Mouse (Mus musculus) liver, embryonic 12.5 days (tissue): Measurements from ENCODE around the gene Pola1. TPM values are rescaled to one million over a fixed set of nuclear protein-coding genes. Genes with fewer than 3 reads are reported as not detected.

Source experiments
- ATAC-seq: fragments of 200-750 bp; cut with Nextera tagmentation; 2 replicates; pipeline ENCODE4 v1.8.0; 2017; ENCODE audit warnings: moderate number of reproducible peaks, mild to moderate bottlenecking, moderate library complexity
- H3K27ac ChIP-seq: fragments of 300-500 bp; sonication (generic); 2 replicates; pipeline ENCODE4 v1.5.1; 2016; ENCODE audit warnings: mild to moderate bottlenecking
- H3K27me3 ChIP-seq: fragments of 300-500 bp; sonication (generic); replicated peaks from 2 replicates; pipeline ENCODE4 v1.6.1; 2016; ENCODE audit warnings: mild to moderate bottlenecking, moderate library complexity
- H3K36me3 ChIP-seq: fragments of 300-500 bp; sonication (generic); 2 replicates; pipeline ENCODE4 v1.6.1; 2016; ENCODE audit warnings: mild to moderate bottlenecking, moderate library complexity
- H3K4me1 ChIP-seq: fragments of 300-500 bp; sonication (generic); 2 replicates; pipeline ENCODE4 v1.6.1; 2016
- H3K4me2 ChIP-seq: fragments of 300-500 bp; sonication (generic); 2 replicates; pipeline ENCODE4 v1.6.1; 2016; ENCODE audit warnings: mild to moderate bottlenecking, moderate library complexity
- H3K4me3 ChIP-seq: fragments of 300-500 bp; sonication (generic); 2 replicates; pipeline ENCODE4 v1.5.1; 2016; ENCODE audit warnings: mild to moderate bottlenecking, moderate library complexity
- H3K9ac ChIP-seq: fragments of 300-500 bp; sonication (generic); 2 replicates; pipeline ENCODE4 v1.6.1; 2016; ENCODE audit warnings: mild to moderate bottlenecking, moderate library complexity
- H3K9me3 ChIP-seq: fragments of 300-500 bp; sonication (generic); replicated peaks from 2 replicates; pipeline ENCODE4 v1.6.1; 2016; ENCODE audit warnings: mild to moderate bottlenecking, moderate library complexity
- WGBS: fragments of 180-500 bp; shearing (Covaris S2); methylation state at CpG from one replicate; pipeline ENCODE4 v1.1.7; 2016; ENCODE audit not compliant: insufficient replicate concordance; 5-methylcytosine and 5-hydroxymethylcytosine counted together
- polyA plus RNA-seq: library from polyadenylated mRNA; unstranded; fragments of >200 nt; fragmentation: Nextera tagmentation; extraction: Ambion mirVana; gene quantifications from 2 replicates; pipeline ENCODE4 v1.2.1, GENCODE M21; 2016

Gene Pola1
- polyA plus RNA-seq, result 23.1 and 23.3 TPM in 2 replicates

DNA sequence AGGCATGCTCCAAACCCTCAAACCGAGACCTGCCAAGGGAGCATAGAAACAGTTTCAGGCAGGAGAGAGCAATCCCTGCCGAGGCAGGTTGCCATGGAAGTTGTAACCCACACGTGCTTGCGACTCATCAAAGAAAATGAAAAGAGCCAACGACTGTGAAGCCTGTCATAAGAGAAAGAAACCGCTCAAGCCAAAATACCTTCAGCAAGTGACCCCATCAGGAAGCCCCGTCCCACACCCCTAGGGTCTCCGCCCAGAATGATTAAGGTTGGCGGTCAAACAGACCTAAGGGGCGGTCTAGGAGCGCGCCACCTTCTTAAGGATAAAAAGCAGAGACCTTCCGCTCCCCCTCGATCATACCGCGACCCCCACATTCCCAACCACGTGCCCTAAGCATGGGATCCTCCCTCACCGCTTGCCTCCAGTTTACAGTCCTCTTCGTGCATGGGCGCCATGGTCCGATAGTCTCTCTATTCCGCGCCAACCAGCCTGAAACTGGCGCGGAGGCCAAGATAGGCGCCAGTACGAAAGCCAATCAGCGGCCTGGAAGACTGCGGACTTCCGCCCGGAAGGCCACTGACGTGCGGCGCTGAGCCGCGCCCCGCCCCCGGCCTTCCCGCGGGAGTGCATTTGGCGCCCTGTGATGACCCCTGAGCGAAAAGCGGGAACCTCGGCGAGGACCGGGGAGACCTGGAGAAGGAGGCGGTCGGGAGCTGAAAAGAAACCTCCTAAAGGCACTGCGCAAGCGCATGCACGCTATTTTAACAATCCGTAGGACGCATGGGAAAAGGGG is at the start of gene Pola1:
TSS of gene Pola1 (minus strand) at position 499 of the 793 bp plus-strand sequence.
- H3K27ac ChIP-seq, result peak within 1 kb of the TSS; percentile 69
- 0 out of 2 replicates have a peak, but pooled peaks cover 7% of the 10 kb centered on the region for H3K27me3 ChIP-seq
- peak; percentile 96 for ATAC-seq
- 9% methylated on average over 53 of the region's 53 CpGs for WGBS
- peak within 1 kb of the TSS; percentile 70 for H3K4me2 ChIP-seq
- peak within 1 kb of the TSS; percentile 72 for H3K9ac ChIP-seq
- no peaks in the 10 kb centered on the region for H3K36me3 ChIP-seq
- peaks cover 15% of the 10 kb centered on the region for H3K4me1 ChIP-seq
- H3K4me3 ChIP-seq, result peak within 1 kb of the TSS; percentile 64
- no peaks in the 10 kb centered on the region for H3K9me3 ChIP-seq

DNA sequence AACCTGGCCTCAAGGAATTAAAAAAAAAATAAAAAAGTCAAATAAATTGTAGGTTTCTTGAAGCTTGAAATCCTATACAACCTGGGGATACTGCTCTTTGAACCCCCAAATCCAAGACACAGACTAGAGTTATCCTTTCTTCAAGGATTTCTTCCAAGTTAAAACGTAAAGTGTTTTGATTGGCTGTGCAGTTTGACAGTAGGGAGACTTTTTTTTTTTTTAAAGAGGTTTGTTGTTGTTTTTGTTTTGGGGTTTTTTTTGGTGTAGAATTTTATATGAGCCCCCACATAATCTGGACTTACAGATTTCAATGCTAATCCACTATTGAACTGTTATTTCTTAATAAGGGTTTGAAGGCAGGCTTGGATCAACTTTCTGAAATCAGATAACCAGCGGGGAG is 44.3 kb upstream of the Pola1 start:
- Histone ChIP-seq H3K9me3 (no peaks in the 10 kb centered on the region), H3K27ac (peak overlapping the region; percentile 96), H3K9ac (peak overlapping the region; percentile 70), H3K36me3 (no peaks in the 10 kb centered on the region), H3K4me3 (peak overlapping the region; percentile 62), H3K27me3 (0 out of 2 replicates have a peak, but pooled peaks cover 3% of the 10 kb centered on the region), H3K4me1 (peaks cover 19% of the 10 kb centered on the region), H3K4me2 (peak overlapping the region; percentile 65)
- no peak for ATAC-seq
- 45% methylated on average over 2 of the region's 2 CpGs for WGBS

DNA sequence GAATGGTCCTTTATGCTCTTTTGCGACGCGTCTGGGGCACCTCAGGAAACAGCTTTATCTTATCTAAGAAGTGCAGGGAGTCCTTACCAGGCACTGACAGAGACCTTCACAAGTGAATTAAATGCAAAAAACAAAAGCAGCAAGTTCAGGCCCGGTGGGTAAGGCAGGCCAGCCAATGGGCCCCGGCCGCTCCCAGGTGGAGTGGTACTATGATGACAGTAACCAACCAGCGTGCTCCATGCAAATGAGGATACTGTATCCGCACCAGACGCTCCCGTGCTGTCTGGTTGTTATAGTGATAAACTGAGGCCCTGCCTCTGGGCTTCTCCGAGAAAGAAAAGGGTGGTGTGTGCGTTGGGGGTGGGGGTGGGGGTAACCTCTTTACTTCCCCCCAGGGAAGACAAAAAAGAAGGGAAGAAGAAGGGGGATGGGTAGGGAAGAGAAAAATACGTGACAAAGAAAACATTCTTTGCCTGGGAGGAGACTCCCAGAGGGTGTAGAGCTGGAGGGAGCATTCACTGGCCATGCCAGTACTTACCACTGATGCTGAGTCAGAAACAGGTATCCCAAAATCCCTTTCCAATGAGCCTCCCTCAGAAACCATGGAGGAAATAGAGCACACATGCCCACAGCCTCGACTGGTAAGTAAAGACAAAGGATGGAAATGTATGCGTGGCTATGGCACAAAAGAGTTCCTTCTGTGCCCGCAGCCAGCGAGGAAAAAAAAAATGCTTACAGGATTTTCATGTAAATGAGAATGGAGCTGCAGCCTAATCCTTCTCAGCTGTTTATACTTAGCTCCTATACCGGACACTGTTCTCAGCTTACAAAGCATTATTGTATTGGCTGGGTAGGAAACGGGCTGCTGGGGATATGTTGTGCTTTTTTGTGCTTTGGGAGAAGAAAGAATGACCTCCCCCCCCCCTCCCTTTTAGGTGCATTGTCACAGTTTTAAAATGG is 43.2 kb upstream of the Pola1 start:
- H3K4me1 ChIP-seq, result peaks cover 16% of the 10 kb centered on the region
- peak overlapping the region; percentile 70 for H3K9ac ChIP-seq
- peak overlapping the region; percentile 65 for H3K4me2 ChIP-seq
- H3K27me3 ChIP-seq, result 0 out of 2 replicates have a peak, but pooled peaks cover 3% of the 10 kb centered on the region
- no peaks in the 10 kb centered on the region for H3K36me3 ChIP-seq
- H3K9me3 ChIP-seq, result no peaks in the 10 kb centered on the region
- peak; percentile 100 for ATAC-seq
- peak overlapping the region; percentile 62 for H3K4me3 ChIP-seq
- 7% methylated on average over 19 of the region's 19 CpGs for WGBS
- peak overlapping the region; percentile 96 for H3K27ac ChIP-seq

DNA sequence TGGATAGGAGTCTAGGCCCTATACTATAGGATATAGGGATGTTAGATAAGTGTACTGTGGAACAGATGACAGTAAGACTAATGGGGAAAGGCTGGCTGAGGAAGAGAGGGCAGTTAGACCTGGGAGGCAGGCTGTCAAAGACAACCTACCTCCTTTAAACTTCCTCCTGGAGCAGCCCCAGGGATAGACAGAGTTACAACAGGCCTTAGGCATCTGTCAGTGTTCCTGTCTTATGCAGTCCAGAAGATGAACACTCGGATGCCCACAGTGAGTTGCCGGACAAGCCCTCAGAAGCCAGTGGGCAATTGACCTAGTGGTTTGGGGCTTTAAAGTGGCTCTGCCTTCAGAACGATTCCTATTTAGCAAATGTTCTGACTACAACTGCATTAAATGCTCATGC is 42.5 kb upstream of the Pola1 start:
- H3K36me3 ChIP-seq, result no peaks in the 10 kb centered on the region
- WGBS, result 43% methylated on average over 3 of the region's 3 CpGs
- H3K27ac ChIP-seq, result peak overlapping the region; percentile 96
- peak overlapping the region; percentile 55; the same call in 1 of the 2 replicates for H3K9ac ChIP-seq
- H3K4me2 ChIP-seq, result peak overlapping the region; percentile 65
- H3K27me3 ChIP-seq, result 0 out of 2 replicates have a peak, but pooled peaks cover 3% of the 10 kb centered on the region
- peak; percentile 21 for ATAC-seq
- H3K4me1 ChIP-seq, result peaks cover 16% of the 10 kb centered on the region
- H3K4me3 ChIP-seq, result peak overlapping the region; percentile 37
- no peaks in the 10 kb centered on the region for H3K9me3 ChIP-seq

DNA sequence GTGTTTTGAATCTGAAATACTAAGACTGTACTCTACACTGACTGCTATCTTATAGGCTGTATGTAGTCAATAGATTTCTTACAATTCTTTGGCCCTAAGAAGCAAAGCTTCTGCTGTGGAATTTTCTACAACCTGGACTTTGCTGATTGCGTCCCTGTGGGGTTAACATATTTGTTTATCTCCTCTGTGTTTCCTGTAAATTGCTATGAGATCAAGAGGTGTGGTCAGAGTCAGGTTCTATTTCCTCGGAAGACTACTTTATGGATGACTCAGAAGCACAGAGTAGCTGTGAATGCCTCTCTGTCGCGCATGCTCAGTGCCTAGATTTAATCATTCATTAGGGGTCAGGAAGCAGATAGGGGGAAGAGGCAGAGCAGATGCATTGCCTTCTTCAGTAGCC is 32.8 kb upstream of the Pola1 start:
- Histone ChIP-seq H3K9ac (no peak overlapping the region), H3K27ac (0 out of 2 replicates have a peak overlapping the region, but pooled peaks have one; percentile 20), H3K4me1 (peaks cover 16% of the 10 kb centered on the region), H3K36me3 (no peaks in the 10 kb centered on the region), H3K27me3 (no peaks in the 10 kb centered on the region), H3K4me3 (no peak overlapping the region), H3K4me2 (no peak overlapping the region), H3K9me3 (no peaks in the 10 kb centered on the region)
- 30% methylated on average over 4 of the region's 4 CpGs for WGBS
- ATAC-seq, result peak; percentile 74

DNA sequence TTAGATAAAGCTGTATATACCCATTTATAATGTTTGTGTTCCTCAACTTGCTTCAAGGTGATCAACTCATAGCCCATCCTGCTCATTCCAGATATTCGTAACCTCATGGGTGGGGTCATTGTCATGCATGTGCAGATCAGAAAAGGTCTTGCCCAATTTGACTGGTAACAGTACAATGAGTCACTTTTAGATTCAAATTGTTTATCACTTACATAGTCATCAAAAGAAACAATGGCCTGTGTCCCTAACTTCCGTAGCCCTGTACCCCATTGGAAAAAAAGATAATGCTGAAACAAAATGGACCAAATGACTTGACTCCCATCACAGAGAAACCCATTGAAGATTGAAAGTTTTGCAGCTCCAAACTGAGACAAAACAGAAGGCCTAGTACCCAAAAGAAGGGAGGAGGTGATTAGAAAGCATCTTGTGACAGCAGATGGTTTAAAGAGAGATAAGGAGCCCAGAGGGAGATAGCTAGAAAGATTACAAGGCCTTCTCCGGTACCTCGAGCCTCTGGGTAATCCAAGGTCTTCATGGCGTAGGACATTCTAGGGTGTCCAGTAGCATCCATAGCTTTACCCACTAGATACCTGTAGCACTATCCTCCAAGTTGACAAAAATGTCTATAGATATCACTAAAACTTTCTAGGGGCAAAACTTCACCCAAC is 32.1 kb upstream of the Pola1 start:
- ATAC-seq, result 0 out of 2 replicates have a peak, but pooled peaks have one; percentile 32
- peak overlapping the region; percentile 45; the same call in 1 of the 2 replicates for H3K27ac ChIP-seq

DNA sequence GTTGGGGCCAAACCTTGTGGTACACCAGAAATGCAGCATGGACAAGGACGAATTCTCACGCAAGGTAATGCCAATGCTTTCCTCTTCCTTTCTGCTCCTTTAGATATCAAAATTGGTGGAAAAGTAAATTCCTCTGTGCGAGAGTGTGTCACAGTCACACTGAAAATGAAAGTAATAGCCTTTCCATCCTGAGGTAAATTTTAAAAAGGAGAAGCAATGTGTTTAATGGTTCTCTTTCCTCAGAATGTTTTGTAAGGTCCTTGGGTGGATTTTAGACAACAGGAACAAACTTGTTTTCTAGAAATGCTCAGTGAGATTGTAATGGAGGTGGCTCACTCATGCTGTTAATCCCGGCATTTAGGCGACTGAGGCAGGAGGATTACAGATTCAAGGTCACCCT is 23.2 kb upstream of the Pola1 start:
- H3K36me3 ChIP-seq, result no peaks in the 10 kb centered on the region
- ATAC-seq, result no peak
- WGBS, result 67% methylated on average over 5 of the region's 5 CpGs
- no peak overlapping the region for H3K4me2 ChIP-seq
- H3K4me1 ChIP-seq, result no peaks in the 10 kb centered on the region
- H3K9me3 ChIP-seq, result no peaks in the 10 kb centered on the region
- H3K27ac ChIP-seq, result no peak overlapping the region
- no peak overlapping the region for H3K4me3 ChIP-seq
- H3K27me3 ChIP-seq, result no peaks in the 10 kb centered on the region; the same call in 1 of the 2 replicates
- no peak overlapping the region for H3K9ac ChIP-seq

More for the DNA sequence above, 32.1 kb upstream of the Pola1 start:
- H3K9me3 ChIP-seq, result no peaks in the 10 kb centered on the region
- H3K4me2 ChIP-seq, result no peak overlapping the region
- no peak overlapping the region for H3K4me3 ChIP-seq
- no peaks in the 10 kb centered on the region for H3K36me3 ChIP-seq
- H3K27me3 ChIP-seq, result no peaks in the 10 kb centered on the region
- H3K9ac ChIP-seq, result no peak overlapping the region
- WGBS, result 49% methylated on average over 5 of the region's 5 CpGs
- peaks cover 16% of the 10 kb centered on the region for H3K4me1 ChIP-seq

DNA sequence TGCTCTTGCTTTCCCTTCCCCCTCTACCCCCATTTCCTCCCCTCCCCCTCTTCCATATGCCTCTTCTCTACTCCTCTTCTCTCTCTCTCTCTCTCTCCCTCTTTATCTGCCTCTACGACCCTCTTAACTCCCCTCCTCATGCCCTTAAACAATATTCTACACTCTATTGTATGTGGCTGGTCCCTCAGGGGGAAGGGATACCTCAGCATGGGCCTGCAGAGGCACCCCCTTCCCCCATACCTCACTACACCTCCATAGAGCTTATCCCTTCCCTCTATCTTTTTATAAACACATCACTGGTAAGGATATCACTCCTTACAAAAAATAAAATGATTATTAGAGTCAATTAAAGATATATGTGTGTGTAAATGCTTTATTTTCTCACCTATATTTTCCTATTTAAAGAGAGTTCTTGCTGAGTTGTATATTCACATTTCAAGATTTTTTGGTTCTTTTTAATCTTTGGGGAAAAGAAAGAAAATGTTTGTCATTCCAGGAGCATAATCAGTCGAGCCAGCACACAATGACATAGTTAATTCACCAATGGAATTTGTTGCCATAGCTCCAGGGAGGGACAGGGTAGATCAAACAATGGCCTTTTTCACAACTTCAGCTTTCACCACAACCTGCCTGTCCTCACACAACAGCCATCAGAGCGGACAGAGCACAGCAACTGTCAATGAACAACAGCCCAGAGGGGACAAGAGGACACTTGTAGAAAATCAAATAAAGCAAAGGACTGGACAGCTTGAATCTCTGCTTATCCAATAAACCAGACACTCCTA is 22.5 kb upstream of the Pola1 start, which contains the start of gene Pcyt1b:
TSS of gene Pcyt1b (plus strand) at position 646 of the 785 bp plus-strand sequence.
- H3K9me3 ChIP-seq, result no peaks in the 10 kb centered on the region
- no peaks in the 10 kb centered on the region for H3K4me1 ChIP-seq
- no peak within 1 kb of the TSS for H3K27ac ChIP-seq
- H3K36me3 ChIP-seq, result no peaks in the 10 kb centered on the region
- no peak within 1 kb of the TSS for H3K4me3 ChIP-seq
- no peak within 1 kb of the TSS for H3K9ac ChIP-seq
- ATAC-seq, result no peak
- no peaks in the 10 kb centered on the region; the same call in 1 of the 2 replicates for H3K27me3 ChIP-seq
- WGBS, result 31% methylated on average over 3 of the region's 3 CpGs
- no peak within 1 kb of the TSS for H3K4me2 ChIP-seq

DNA sequence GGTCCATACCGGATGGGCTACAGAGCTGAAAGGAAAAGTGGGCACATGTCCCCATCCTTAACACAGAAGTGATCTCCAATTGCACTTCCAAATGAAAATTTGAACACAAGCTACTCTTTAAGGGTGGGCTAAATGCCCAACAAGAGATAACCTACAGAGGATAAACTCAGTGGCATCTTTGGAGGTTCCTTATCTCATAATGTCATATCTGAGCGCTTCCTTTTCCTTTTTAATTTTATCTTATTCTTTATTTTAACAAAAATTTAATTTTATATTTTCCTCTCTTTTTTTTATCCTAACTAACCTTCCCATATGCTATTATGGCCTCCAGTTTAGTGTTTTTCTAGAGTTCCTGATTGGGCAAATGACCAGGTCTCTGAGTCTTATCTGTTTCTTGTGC is 18.8 kb upstream of the Pola1 start:
- Histone ChIP-seq H3K4me3 (no peak overlapping the region), H3K27ac (no peak overlapping the region), H3K27me3 (no peaks in the 10 kb centered on the region; the same call in 1 of the 2 replicates), H3K9me3 (no peaks in the 10 kb centered on the region), H3K36me3 (no peaks in the 10 kb centered on the region), H3K9ac (no peak overlapping the region), H3K4me2 (no peak overlapping the region), H3K4me1 (no peaks in the 10 kb centered on the region)
- no peak for ATAC-seq
- WGBS, result 88% methylated on average over 2 of the region's 2 CpGs

DNA sequence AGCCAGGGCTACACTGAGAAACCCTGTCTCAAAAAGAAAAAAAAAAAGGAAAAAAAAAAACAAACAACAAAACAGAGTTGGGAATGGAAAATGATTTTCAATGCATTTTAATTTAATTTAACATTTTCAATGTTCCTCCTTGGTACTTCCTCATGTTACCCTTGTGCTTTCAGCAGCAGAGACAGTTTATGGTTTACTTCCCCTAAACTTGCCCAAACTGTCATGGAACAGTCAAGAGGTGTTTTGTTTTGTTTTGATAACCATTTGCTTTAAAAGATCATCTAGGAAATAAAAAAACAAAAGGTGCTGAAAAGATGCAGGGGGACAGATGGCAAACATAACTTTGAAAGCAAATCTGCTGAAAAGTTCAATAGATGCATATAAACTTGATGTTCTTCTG is 12.1 kb upstream of the Pola1 start:
- no peak overlapping the region for H3K9ac ChIP-seq
- H3K27me3 ChIP-seq, result no peaks in the 10 kb centered on the region
- H3K9me3 ChIP-seq, result no peaks in the 10 kb centered on the region
- H3K36me3 ChIP-seq, result no peaks in the 10 kb centered on the region
- no peak for ATAC-seq
- H3K4me2 ChIP-seq, result no peak overlapping the region
- H3K4me1 ChIP-seq, result no peaks in the 10 kb centered on the region
- no peak overlapping the region for H3K27ac ChIP-seq
- H3K4me3 ChIP-seq, result no peak overlapping the region

DNA sequence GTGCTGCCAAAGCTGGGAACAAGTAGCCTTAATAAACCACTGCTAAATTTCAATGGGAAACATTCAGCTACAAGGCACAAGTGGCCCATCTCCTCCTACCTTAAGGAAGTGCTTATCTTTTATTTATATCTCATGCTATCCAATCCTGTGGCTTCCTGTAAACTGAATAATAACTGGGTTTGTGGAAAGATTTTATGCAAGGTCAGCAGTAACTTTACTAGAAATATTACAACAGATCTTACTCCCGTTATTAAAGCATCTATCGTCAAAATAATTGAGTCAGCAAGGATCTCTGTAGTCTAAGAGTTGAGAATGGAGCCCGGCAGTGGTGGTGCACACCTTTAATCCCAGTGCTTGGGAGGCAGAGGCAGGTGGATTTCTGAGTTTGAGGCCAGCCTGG is 11.6 kb upstream of the Pola1 start:
- WGBS, result 76% methylated on average over 3 of the region's 3 CpGs
- no peak overlapping the region for H3K27ac ChIP-seq

More for the DNA sequence above, 11.6 kb upstream of the Pola1 start:
- no peak overlapping the region for H3K9ac ChIP-seq
- no peak overlapping the region for H3K4me3 ChIP-seq
- no peaks in the 10 kb centered on the region; the same call in 1 of the 2 replicates for H3K27me3 ChIP-seq
- no peak overlapping the region for H3K4me2 ChIP-seq
- no peaks in the 10 kb centered on the region for H3K9me3 ChIP-seq
- ATAC-seq, result no peak
- no peaks in the 10 kb centered on the region for H3K4me1 ChIP-seq
- no peaks in the 10 kb centered on the region for H3K36me3 ChIP-seq
